Mouse (Mus musculus): ENCODE results near the gene Hoxd9. TPM values are rescaled to one million over a fixed set of nuclear protein-coding genes. Genes with fewer than 3 reads are reported as not detected.

Gene Hoxd9
- polyA plus RNA-seq, 1 experiment from 2014 or later, result 0.33 TPM

- Histone ChIP-seq H3K4me3 (ENCODE audit: low read depth, low read length) (peak overlapping the region; percentile 10; the same call in 1 of the 2 replicates), H3K27me3 (replicated peaks; ENCODE audit: insufficient read depth, low read length) (peaks cover 91% of the 10 kb centered on the region), H3K4me2 (replicated peaks; ENCODE audit: low read depth, low read length) (no peak overlapping the region; the same call in 1 of the 2 replicates), H3K9ac (replicated peaks; ENCODE audit: low read depth) (no peak overlapping the region), H3K27ac (ENCODE audit: low read length) (no peak overlapping the region), H3K4me1 (ENCODE audit: insufficient read depth, low read depth, low read length) (peaks cover 4% of the 10 kb centered on the region), H3K9me3 (ENCODE audit: low read length) (no peaks in the 10 kb centered on the region), H3K36me3 (ENCODE audit: insufficient read depth, low read length) (no peaks in the 10 kb centered on the region)
- 16% methylated on average over 5 of the region's 5 CpGs for WGBS
- DNase-seq (ENCODE audit: low spot score) (no peak), ATAC-seq (no peak)
- TF ChIP-seq EP300 (IDR thresholded peaks at IDR 0.05), result no peak
- no peak for TF ChIP-seq CTCF (IDR thresholded peaks at IDR 0.05)
Observed at GRCm38 (mm10) chr2:74671847-74672246, 25.7 kb upstream of the Hoxd9 start.

GRCm38 (mm10) chr2:74672481-74673362 lies 24.8 kb upstream of the Hoxd9 start:
- WGBS, result 6% methylated on average over 40 of the region's 40 CpGs
- Histone ChIP-seq H3K36me3 (ENCODE audit: insufficient read depth, low read length) (no peaks in the 10 kb centered on the region), H3K4me2 (replicated peaks; ENCODE audit: low read depth, low read length) (peak overlapping the region; percentile 48), H3K9ac (replicated peaks; ENCODE audit: low read depth) (no peak overlapping the region), H3K4me3 (ENCODE audit: low read depth, low read length) (peak overlapping the region; percentile 29; the same call in 1 of the 2 replicates), H3K4me1 (ENCODE audit: insufficient read depth, low read depth, low read length) (peaks cover 4% of the 10 kb centered on the region), H3K9me3 (ENCODE audit: low read length) (no peaks in the 10 kb centered on the region), H3K27me3 (replicated peaks; ENCODE audit: insufficient read depth, low read length) (peaks cover 92% of the 10 kb centered on the region), H3K27ac (ENCODE audit: low read length) (no peak overlapping the region)
- DNase-seq (ENCODE audit: low spot score), result peak; percentile 64
- ATAC-seq, result peak; percentile 66
- TF ChIP-seq EP300 (IDR thresholded peaks at IDR 0.05) (no peak), CTCF (IDR thresholded peaks at IDR 0.05) (peak; percentile 81)

- Histone ChIP-seq H3K9me3 (ENCODE audit: low read length) (no peaks in the 10 kb centered on the region), H3K36me3 (ENCODE audit: insufficient read depth, low read length) (no peaks in the 10 kb centered on the region), H3K4me1 (ENCODE audit: insufficient read depth, low read depth, low read length) (peaks cover 4% of the 10 kb centered on the region; the same call in 1 of the 2 replicates), H3K4me2 (replicated peaks; ENCODE audit: low read depth, low read length) (no peak overlapping the region), H3K4me3 (ENCODE audit: low read depth, low read length) (no peak overlapping the region), H3K27me3 (replicated peaks; ENCODE audit: insufficient read depth, low read length) (peaks cover 89% of the 10 kb centered on the region), H3K9ac (replicated peaks; ENCODE audit: low read depth) (no peak overlapping the region), H3K27ac (ENCODE audit: low read length) (no peak overlapping the region)
- TF ChIP-seq EP300 (IDR thresholded peaks at IDR 0.05) (no peak), CTCF (IDR thresholded peaks at IDR 0.05) (no peak)
- ATAC-seq (no peak), DNase-seq (ENCODE audit: low spot score) (no peak)
- 3% methylated on average over 24 of the region's 24 CpGs for WGBS
Observed at GRCm38 (mm10) chr2:74673835-74674425, 23.6 kb upstream of the Hoxd9 start.

GRCm38 (mm10) chr2:74674881-74675665 lies 22.5 kb upstream of the Hoxd9 start, which contains the start of gene Hoxd12:
TSS of gene Hoxd12 (plus strand) at chr2:74675013.
- DNase-seq (ENCODE audit: low spot score) (no peak), ATAC-seq (no peak)
- no peak within 1 kb of the TSS for H3K4me2 ChIP-seq (replicated peaks; ENCODE audit: low read depth, low read length)
- no peaks in the 10 kb centered on the region for H3K9me3 ChIP-seq (ENCODE audit: low read length)
- no peak within 1 kb of the TSS for H3K4me3 ChIP-seq (ENCODE audit: low read depth, low read length)
- peaks cover 89% of the 10 kb centered on the region for H3K27me3 ChIP-seq (replicated peaks; ENCODE audit: insufficient read depth, low read length)
- peaks cover 4% of the 10 kb centered on the region; the same call in 1 of the 2 replicates for H3K4me1 ChIP-seq (ENCODE audit: insufficient read depth, low read depth, low read length)
- no peaks in the 10 kb centered on the region for H3K36me3 ChIP-seq (ENCODE audit: insufficient read depth, low read length)
- H3K9ac ChIP-seq (replicated peaks; ENCODE audit: low read depth), result no peak within 1 kb of the TSS
- no peak within 1 kb of the TSS for H3K27ac ChIP-seq (ENCODE audit: low read length)
- WGBS, result 4% methylated on average over 47 of the region's 47 CpGs
- TF ChIP-seq EP300 (IDR thresholded peaks at IDR 0.05), result no peak
- no peak for TF ChIP-seq CTCF (IDR thresholded peaks at IDR 0.05)

- peaks cover 91% of the 10 kb centered on the region for H3K27me3 ChIP-seq (replicated peaks; ENCODE audit: insufficient read depth, low read length)
- DNase-seq (ENCODE audit: low spot score) (no peak), ATAC-seq (no peak)
- TF ChIP-seq CTCF (IDR thresholded peaks at IDR 0.05) (no peak), EP300 (IDR thresholded peaks at IDR 0.05) (no peak)
- no peak overlapping the region for H3K4me3 ChIP-seq (ENCODE audit: low read depth, low read length)
- H3K36me3 ChIP-seq (ENCODE audit: insufficient read depth, low read length), result no peaks in the 10 kb centered on the region
- WGBS, result 3% methylated on average over 24 of the region's 24 CpGs
- H3K4me2 ChIP-seq (replicated peaks; ENCODE audit: low read depth, low read length), result no peak overlapping the region
- H3K9me3 ChIP-seq (ENCODE audit: low read length), result no peaks in the 10 kb centered on the region
- H3K27ac ChIP-seq (ENCODE audit: low read length), result no peak overlapping the region
- peaks cover 4% of the 10 kb centered on the region; the same call in 1 of the 2 replicates for H3K4me1 ChIP-seq (ENCODE audit: insufficient read depth, low read depth, low read length)
- H3K9ac ChIP-seq (replicated peaks; ENCODE audit: low read depth), result no peak overlapping the region
Observed at GRCm38 (mm10) chr2:74675666-74676282, 21.8 kb upstream of the Hoxd9 start.

Data from lung, postnatal 0 days (tissue).